Mouse (Mus musculus) thymus, postnatal 14 days (tissue): ENCODE results near the gene Hoxa4.

ENCODE experiments used
- DNase-seq: peaks from one replicate; pipeline ENCODE4 v3.0.0; 2021

The Hoxa4 gene

DNA sequence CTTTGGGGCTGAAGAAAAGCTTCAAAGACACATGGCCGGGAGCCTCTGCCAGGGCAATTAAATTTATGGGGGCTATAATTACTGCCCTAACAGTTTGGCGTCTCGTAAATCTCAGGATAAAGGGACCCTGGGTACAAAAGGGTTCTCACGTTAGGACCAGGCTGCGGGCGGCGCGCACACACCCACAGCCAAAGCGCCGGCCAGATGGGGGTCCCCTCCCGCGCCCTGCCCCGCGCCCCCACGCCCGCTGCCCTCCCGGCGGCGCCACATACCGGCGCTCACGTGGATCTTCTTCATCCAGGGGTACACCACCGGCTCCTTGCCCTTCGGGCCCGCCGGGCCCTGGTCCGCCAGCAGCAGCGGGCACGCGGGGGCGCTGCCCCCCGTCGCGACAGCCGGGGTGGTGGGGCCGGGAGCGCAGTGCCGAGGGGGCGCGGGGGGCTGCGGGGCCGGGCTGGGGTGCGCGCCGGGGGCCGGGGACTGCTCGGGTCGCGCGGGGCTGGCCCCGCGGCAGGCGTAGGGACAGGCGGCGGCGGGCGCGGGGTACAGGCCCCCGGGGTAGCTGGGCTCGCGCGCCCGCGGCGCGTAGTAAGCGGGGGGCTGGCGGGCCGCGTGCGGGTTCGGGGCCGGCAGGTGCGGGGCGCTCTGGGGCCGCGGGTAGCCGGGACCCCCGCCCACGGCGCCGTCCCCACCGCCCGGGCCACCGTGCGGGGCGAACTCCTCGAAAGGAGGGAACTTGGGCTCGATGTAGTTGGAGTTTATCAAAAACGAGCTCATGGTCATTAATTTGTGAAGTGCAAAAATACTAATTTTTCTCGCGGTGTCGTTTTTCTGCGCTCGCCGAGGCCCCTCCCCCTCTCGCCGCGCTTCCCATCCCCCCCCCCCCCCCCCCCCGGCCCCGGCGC, at the start of gene Hoxa4:
Hoxa4 (minus strand) TSS at position 848 of the 905 bp plus-strand sequence.
- peak; percentile 39 for DNase-seq

DNA sequence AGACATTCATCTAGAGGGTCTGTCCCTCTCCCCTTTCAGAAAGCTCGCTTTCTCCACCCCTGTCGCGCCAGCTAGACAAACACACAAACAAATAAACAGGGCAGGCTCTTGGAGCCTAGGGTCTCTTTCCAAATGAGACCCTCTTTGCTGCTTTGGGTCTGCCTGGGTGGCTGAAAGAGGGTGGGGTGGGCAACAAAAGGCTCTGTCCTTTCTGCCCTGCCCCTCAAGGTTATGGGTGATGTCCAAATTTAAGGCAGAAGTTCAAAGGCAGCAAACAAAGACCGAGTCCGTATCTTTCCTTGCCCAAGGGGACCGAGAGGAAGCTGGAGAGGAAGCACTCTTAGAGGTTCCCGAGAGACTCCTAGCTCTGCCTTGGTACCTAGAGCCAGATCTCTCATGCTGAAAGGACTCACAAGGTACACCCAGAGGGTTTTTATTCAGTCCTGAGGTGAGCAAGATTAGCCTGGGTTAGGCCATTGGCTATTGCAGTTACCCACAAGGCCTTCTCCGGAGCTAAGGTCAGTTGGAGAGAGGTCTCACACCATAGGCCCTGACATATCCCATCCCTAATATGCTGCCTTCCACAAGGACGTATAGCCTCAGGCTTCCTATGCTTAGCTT, 49.6 kb upstream of the Hoxa4 start:
- DNase-seq: no peak

DNA sequence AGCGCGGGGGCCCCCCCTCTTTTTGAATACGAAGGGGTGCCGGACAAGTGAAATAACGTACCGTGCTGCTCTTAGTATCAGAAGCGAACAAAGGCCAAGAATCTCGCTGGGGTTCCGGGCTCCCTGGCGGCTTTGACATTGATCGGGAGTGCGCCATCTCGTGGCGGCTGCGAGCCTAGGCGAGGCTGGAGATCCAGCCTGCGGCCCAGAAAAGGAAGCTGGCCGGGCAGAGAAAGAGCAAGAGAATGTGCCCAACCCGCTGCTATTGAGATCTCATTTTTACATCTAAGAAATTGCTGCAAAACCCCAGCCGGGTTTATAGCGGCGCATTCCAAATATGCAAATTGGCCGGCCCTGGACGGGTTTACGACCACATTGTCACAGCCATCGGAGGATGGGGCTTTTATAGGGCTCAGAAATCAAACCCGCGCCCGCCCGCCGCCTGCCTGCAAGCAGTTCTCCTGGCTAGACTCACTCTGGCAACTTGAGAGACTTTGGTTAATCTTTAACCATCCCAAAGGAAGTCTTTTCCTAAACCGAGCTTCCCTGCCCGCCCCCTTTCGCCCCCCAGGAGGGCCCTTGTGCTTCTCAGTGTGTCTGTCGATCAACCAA, 48.9 kb upstream of the Hoxa4 start, which contains the start of gene Hoxa10:
Hoxa10 (minus strand) TSS at position 466 of the 612 bp plus-strand sequence.
- DNase-seq: peak; percentile 82

DNA sequence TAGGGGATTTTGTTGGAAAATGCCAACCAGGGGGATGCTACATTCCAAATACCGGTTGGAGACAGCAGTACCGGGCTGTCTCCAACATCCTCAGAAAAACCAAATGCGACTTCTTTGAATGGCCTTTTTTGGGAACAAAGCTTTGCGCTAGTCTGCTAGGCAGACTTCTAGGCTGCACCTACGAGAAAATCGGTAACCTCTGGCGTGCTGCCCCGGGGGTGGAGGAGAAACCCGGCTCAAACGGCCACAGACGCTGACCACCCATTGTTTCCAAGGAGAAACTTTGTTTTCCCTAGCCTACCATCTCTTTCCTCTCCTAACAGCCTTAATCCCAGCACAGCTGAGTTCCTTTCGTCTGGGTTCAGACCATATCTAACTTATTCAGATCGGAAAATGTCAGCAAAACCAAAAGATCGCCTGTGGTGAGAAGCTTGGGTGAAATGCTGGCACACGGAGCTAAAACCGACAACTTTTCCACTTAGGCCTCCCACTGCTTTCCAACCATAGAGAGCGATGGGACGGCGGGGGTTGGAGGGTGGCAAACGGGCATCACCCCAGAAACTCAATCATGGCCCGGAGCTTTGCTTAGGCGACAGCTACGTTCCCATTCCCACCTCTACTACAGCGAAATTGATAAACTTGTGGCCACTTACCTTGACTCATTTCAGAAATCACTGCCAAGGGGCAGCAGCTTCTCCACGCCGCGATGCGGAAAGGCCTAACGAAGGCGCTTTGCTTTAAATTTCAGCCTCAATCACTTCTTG, 48.3 kb upstream of the Hoxa4 start:
- DNase-seq: no peak

DNA sequence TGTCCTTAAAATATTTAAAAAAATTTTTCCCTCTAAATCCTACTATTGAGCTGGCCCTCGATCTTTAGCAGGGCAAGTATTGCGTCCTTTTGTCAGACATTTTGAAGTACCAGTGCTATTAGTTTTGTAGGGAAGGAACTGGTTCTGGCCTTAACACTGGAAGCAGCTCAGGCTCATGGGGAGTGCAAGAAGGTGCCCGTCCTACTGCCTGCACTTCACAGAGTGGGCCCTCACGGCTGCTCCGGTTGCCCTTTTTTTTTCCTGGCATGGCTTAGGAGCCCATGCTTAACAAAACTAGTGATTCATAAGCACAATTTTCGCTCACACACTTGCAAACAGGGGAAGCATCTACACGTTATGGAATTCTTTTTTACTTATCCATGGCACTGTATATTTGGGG, 47.4 kb upstream of the Hoxa4 start:
- no peak for DNase-seq

DNA sequence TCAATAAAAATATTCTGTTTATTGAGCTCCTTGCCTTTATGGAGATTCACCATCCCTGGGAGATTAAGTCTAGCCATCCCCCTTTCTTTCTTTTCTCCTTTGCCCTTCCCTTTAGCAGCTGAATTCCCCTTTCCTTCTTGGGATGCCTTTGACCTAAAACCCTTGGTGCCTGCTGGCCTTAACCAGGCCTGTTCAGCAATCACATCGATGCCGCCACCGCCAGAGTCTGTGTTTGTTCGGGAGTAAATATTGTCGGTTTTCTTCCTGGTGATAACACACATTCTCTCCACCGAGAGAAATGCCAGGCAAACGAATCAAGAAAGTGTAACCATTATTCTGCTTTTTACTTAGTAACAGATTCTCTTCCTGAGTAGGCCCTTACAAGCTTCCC, 46.6 kb upstream of the Hoxa4 start:
- no peak for DNase-seq

DNA sequence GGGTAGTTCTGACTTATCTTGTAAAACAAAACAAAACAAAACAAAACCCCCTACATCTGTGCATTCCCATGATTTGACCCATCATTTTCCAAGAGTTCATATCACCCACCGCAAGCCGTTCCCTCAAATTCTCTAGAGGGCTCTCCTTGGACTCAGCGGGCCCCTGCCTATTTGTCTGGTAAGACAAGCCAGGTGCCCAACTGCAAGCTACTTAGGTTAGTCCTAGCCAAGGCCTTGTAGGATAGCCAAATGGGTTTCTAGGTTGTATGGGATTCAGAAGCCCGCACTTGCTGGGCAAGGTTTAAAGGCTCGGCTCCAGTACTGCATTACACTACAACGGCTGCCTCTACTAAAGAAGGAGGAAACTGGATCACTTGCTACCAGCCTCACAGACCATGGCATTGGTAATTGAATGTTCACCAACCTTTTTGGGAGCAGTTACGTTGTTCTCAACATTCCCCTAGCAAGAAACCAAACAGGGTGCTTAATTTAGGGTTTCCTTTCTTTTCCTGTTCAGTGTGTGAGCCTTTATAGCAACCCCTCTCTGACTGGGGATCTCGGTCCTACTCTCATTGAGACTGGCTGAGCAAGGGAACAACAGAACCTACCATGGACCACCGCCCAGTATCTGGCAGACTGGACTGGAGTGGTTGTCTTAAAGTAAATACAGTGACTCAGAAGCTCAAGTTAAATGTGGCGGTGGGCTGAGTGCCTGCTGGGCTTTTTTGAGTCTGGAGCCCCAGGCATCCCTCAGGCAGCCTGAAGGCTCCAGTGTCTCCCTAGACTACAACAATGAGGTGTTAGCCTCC, 46.0 kb upstream of the Hoxa4 start:
- DNase-seq: no peak

DNA sequence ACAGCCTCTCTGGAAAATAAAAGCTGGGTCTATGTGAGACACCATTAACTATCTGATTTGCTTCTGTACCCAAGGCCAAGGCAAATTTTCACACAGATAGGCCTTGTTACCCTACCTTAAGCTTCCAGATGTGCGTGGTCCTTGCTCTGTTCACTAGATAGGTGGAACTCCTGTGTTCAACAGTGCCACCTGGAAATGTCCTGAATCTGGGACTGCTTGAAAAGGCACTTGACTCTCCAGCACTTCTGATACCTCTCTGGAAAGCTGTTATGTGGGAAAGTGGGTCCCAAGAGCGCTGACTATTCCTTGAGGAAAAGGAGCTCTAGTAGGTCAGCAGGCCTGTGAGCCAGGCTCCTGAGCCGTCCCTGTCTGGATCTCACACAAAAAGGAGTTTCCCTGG, 45.3 kb upstream of the Hoxa4 start:
- no peak for DNase-seq

DNA sequence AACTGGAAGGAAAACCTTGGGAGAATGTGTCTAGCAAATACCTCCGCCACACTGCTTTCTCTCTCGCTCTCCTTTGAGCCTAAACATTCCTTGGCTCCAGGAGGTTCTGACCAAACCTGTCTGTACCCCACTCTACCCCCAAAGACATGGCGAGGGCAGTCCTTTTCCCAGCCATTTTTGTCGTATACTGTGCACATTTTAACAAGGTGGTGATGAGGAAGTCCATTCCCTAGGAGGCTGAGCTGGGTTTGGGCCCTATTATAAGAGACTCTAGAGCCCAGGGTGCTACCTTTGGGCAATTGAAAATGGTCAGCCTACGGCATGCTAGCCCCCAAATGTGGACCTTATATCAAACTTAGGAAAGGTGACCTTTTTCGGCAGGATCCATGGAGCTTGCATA, 44.3 kb upstream of the Hoxa4 start:
- DNase-seq: no peak

DNA sequence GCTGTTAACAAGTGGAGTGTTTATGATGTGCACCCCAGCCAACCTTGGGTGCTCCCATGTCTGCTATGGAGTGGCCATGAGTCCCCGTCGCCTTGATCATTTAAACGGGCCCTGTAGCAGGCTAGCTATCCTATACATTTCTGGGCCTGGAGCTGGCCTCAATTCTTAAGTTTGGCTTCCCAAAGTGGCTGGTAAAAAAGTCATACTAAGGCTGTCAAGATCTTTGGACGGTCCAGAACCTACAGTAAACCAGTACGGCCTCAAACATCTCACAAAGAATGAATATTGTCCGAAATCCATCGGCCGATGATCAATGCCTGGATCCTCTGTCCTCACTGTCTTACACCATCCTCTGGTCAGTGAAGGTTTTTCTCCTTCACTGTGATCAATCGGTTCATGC, 43.7 kb upstream of the Hoxa4 start:
- DNase-seq: no peak

DNA sequence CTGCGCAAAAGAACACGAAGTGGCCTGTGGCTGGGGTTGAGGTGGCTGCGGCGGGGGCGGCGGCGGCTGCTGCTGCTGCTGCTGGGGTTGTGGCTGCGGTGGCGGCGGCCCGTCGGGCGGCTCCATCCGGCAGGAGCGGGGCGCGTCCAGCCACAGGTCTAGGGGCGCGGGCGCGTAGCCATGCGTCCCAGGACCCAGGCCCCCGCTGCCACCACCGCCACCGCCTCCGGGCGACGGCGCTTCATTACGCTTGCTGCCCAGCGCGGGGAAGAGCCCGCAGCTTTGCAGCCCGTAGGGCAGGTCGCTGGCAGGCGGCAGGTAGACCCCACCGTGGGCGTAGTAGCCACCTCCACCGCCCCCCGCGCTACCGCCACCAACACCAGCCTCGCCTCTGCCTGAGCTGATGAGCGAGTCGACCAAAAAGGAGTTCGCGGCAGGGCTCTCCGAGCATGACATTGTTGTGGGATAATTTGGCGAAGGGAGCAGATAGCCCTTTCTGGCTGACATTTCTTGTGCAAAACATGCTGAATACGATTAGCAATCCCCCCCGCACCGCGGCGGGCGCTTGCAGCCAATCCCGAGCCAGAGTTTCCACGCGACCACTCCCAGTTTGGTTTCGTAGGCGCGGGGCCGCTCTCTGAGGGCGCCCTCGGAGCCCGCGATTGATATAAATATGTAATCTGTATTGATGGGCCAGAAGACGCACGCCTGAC, 43.0 kb upstream of the Hoxa4 start:
- no peak for DNase-seq

DNA sequence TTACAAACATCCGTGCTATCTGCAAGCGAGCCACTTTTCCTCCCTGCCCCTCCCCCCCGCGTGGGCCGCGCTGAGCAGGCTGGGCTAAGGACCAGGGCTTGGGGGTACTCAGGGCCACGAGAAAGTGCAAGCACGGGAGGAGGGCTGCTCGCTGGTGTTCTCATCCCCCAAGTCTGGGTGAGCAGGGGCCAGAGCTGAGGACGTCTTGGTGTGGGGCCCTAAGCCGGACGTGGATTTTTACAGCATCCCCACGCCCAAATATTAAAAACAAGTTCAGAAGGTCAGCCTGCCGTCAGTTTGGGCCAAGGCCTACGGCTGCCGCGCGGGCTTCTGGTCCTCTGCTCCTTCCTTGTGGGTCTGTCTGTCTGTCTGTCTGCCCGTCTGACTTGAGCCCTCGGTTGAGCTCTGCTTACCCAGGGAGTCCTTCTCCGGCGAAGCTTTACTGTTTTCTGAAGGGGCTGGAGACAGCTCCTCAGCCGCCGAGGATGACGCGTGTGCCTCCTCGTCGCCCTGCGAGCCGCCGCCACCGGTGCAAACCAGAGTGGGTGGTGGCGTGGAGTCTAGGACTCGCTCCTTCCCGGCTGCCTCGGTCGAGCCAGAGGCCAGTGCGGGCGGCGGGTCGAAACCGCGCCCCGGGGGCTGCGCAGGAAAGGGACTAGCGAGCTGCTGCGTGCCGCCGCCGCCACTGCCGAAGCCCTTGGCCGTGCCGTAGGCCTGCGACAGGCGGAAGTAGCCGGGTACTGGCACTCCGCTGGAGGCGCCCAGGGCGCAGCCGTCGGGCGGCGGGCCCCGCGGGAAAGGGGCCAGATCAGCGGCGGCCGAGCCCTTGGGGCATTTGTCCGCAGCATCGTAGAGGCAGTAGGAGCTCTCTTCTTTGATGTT, 42.2 kb upstream of the Hoxa4 start:
- DNase-seq: no peak

DNA sequence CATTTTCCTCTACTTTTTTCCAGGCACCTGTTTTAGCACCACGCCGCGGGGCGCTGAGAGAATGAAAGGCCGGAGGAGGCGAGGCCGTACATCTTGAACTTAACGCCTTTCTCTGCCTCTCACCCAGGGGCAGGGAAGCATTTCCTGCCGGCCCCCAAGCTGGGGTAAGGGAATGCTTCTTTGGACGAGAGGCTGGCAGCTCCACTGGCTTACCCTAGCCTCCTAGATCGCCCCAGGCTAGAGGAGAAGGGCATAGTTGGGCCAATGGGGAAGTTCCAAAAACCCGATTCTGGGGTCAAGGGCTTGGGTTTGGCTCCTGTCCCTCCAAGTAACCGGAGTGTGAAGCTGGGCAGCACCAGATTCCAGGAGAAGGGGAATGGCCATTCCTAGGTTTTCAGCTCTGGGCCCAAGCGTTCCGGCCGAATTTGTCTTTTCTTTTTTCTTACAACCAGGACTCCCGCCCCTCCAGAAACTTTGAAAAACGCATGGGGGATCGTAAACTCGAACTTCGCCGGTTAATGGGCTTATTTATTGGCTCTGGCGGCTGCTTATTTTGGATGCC, 41.5 kb upstream of the Hoxa4 start:
- no peak for DNase-seq

DNA sequence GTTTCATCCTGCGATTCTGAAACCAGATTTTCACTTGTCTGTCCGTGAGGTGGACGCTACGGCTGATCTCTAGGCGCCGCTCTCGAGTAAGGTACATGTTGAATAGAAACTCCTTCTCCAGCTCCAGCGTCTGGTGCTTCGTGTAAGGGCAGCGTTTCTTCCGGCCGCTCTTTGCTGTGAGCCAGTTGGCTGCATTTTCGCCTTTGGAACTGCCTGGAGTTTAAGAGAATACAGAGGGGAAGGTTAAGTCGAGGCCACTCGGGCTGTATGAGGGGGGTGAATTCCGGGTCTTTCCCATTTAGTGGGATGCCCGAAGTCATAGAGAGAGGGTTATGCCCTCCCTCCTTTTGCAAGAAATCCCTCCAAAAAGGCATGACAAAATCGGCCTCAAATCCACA, 41.0 kb upstream of the Hoxa4 start:
- DNase-seq: peak; percentile 9

DNA sequence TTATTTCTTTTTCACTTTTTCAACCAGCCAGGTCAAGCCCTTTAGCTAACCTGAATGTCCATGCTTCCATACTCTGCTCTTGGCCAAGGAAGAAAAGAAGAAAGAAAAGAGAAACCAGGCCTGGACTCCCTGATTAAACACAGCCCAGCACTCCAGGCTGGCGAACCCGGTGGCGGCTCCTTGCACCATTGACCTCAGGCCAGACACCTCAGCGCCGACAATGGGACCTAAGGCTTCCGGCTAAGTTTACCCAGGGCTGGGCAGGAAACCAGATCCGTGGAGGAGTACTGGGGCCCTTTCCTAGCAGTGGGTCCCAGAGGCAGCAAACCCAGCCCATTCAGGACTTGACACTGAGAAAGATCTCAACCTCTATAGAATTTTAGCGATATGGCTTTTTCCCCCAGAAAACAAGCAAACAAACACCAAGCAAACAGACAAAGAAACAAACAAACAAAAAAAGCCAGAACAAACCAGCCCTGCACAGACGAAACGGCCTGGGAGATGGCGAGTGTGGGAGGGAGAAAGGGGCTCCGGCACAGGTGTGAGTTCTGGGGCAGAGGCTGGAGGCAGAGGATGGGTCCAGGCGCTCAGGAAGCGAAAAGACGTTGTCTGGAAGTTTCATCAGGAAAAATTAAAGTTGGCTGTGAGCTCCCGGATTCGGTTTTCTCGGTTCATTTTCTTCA, 40.5 kb upstream of the Hoxa4 start:
- no peak for DNase-seq

DNA sequence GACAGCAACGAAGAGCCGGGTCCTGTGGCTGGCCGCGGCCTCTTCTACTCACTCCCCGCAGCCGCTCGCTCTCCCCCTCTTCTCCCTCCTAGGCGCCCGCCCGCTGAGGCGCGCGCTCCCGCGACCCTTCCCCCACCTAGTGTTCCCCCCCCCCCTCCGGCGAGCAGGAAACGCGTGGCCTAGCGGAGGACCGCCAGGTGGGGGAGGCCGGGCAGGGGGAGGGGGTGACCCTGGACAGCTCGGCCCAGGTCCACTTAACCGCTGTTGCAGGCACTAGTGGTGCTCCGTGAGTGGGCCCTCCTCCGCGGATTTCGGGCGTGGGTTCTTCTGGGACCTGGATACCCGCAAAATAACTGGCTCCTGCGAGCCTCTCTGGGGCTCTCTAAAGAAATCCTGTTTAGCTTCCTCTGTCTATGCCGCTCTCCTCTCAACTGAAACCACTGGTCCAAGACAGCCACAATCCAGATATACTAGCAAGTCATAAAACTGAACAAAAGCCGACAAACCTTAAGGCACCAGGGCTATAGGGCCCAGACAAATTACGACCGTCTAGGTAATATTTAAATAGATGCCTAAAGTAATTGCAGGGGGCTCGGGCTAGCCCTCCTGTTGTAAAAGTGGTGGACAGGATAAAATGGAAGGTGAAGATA, 39.1 kb upstream of the Hoxa4 start, which contains the start of gene Hoxa9:
Hoxa9 (minus strand) TSS at position 574 of the 650 bp plus-strand sequence.
- DNase-seq: no peak

DNA sequence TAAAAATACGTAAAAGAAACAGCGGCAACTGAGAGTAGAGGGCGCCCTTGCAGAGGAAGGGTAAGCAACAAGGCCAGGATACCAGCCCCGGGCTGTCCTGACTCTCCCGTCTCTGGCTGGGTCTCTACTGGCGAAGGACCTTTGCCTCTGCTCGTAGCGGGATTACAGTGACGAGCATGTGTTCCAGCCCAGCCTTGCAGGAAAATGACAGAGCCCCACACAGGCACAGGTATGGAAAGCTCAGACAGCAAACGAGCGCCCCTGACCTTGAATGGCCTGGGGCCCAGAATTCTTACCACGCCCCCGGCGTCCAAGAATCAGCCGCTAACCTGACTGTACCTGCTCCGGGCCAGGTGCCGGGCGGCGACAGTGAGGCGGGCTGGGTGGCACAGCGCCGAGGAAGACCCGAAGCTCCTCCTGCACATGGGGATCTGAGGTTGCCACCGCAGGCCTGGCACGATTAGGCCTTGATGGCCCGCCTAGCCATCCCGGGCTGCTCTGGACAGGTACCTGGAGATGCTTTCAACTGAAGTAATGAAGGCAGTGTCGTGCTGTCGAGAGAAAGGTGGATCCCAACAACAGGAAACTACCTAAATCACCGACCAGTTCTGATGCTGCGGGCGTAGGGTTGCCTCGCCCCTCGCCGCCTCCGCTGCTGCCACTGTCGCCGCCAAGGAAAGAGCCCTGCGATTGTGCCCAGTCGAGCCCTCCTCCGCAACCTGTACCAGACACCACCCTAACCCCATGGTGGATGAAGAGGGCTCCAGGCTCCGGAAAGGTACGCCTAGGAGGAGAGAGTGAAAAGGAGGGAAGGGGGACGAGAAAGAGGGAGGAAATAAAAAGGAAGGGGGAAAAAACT, 38.2 kb upstream of the Hoxa4 start:
- DNase-seq: peak; percentile 14
